Mouse (Mus musculus) heart, postnatal 0 days (tissue): Measurements from ENCODE around the gene Mturn.

Experiments
- CTCF ChIP-seq: IDR thresholded peaks from 2 replicates; pipeline ENCODE4 v1.5.1; 2016; ENCODE audit warnings: antibody characterized with exemption, control low read depth, low read depth
- EP300 ChIP-seq: IDR thresholded peaks from 2 replicates; pipeline ENCODE4 v1.6.1; 2016; ENCODE audit warnings: antibody characterized with exemption, low read depth

DNA sequence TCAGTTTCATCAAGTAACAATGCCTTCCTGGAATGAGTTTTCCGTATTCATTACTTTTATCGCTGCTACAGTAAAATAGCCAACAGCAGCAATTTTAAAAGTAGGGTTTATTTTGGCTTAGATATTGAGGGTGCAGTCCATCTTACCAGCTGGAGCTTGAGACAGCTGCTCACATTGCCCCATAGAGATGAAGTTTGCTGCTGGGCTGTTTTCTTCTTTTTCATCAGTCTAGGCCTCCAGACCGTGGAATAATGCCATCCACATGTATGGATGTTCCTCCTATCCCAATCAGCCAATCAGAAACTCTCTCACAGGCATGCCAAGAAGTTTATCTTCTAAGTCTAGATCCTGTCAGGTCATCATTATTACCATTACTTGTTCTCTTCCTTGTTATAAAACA is 41.5 kb upstream of the Mturn start:
- TF ChIP-seq EP300 (no peak), CTCF (no peak)
